Mouse (Mus musculus): ENCODE measurements around the gene Ly6g5c.

The Ly6g5c gene

GRCm38 (mm10) chr17:35082841-35083576 is 25.1 kb upstream of the Ly6g5c start:
- DNase-seq, result no peak

GRCm38 (mm10) chr17:35083929-35084497 is 24.1 kb upstream of the Ly6g5c start:
- no peak for DNase-seq

- no peak for DNase-seq
These were observed 22.7 kb upstream of the Ly6g5c start, which contains the start of gene Ly6g6f for GRCm38 (mm10) chr17:35085208-35085865. Gene Ly6g6f, minus strand, starts transcription at chr17:35085610.

DNA sequence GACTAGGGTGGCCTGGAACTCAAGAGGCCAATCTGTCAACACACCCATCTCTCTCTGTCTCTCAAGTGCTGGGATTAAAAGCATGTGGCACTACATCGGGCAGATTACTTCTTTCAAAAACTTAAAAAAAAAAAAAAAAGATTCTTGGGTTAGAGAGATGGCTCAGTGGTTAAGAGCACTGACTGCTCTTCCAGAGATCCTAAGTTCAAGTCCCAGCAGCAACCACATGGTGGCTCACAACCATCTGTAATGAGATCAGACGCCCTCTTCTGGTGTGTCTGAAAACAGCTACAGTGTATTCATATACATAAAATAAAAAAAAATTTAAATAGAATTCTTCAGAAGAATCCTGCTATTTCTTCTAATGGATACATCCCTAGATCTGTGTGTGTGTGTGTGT is 19.9 kb upstream of the Ly6g5c start:
- DNase-seq, result no peak

DNA sequence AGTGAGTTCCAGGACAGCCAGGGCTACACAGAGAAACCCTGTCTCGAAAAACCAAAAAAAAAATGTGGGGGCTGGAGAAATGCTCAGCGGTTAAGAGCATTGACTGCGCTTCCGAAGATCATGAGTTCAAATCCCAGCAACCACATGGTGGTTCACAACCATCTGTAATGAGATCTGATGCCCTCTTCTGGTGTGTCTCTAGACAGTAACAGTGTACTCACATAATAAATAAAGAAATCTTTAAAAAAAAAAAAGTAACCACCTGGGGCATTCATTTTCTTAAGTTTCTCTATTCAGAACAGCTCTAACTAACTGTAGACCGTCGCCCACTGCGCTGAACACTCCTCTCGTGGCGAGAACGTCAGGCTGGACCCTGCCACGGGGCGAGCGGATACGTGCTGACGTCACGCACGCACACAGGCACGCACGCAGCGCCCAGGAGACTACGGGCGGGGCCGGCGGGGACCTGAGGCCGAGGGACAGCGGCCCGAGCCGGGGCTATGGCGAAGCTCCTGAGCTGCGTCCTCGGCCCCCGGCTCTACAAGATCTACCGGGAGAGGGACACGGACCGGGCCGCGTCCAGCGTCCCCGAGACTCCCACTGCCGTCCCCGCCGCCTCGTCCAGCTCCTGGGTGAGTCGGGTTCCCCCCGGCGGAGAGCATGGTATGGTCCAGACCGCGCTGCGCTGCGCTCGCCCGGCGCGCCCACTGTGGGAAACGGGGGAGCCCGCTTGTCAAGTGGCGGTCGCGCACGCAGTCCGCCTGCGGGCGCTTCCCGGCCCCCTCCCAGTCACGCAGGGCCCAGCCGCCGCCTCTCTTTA is 19.0 kb upstream of the Ly6g5c start, which contains the start of gene Abhd16a:
Abhd16a (plus strand) TSS at position 439 of the 820 bp plus-strand sequence.
- DNase-seq, result peak; percentile 95

DNA sequence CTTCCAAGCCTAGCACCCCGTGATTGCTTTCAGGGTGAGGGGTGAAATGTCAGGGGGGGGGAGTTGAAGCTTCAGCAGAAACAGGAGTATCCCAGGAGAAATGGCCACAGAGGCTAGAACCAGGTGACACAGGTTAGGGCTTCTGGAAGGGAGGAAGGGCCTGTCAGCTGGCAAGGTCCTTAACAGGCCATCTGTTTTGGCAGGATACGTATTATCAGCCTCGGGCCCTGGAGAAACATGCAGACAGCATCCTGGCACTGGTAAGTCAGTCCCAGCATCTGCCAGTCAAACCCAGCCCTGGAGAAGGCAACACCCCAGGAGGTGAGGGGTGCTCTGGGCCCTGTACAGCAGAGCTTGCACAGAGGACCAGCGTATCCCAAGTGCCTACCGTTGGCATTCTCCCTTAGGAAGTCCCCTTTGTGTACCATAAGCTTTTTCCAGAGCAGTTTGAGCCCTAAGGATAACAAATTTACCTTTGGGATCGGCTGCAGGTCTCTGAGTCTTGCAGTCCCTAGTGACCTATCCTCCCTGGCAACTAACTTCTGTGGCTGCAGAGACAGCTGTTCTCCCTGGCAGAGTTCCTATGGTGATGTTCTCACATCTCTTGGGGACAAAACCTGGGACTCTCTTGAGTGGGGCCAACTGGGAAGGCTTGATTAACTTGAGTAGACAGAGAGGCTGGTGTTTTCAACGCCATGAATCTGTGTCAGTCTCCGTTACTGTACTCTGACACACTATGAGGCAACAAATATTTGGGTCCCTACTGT is 17.7 kb upstream of the Ly6g5c start:
- no peak for DNase-seq

DNA sequence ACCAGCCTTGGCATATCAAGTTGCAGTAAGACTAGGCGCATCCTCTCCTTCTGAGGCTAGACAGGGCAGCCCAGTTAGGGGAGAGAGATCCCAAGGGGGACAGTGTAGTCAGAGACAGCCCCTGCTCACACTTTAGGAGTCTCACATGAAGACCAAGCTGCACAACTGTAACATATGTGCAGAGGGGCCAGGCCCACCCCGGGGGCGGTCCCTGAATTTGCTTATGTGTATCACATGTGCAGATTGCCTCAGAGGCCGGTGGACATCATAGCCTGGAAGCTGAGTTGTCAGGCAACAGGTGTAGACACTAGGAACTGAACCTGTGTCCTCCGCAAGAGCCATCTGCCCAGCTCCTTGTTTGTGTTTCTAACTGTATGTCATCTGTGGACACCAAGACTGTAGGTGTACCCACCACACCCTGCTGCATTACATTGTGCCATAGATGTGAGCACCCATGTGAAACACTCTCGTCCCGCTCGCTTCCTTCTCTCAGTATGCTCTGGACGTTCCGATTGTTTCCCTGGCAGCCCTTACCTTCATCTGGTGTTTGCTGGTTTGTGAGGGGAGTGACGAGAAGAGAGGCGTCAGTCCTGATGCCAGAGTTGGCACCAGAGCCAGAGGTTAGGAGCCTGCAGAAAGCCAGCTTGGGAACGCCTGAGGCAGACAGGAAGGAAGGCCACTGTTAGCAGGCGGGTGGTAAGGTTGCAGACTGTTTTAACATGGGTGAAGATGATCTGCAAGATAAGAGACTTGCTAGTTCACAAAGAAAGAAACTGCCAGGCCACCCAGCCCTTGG is 15.5 kb upstream of the Ly6g5c start:
- no peak for DNase-seq

DNA sequence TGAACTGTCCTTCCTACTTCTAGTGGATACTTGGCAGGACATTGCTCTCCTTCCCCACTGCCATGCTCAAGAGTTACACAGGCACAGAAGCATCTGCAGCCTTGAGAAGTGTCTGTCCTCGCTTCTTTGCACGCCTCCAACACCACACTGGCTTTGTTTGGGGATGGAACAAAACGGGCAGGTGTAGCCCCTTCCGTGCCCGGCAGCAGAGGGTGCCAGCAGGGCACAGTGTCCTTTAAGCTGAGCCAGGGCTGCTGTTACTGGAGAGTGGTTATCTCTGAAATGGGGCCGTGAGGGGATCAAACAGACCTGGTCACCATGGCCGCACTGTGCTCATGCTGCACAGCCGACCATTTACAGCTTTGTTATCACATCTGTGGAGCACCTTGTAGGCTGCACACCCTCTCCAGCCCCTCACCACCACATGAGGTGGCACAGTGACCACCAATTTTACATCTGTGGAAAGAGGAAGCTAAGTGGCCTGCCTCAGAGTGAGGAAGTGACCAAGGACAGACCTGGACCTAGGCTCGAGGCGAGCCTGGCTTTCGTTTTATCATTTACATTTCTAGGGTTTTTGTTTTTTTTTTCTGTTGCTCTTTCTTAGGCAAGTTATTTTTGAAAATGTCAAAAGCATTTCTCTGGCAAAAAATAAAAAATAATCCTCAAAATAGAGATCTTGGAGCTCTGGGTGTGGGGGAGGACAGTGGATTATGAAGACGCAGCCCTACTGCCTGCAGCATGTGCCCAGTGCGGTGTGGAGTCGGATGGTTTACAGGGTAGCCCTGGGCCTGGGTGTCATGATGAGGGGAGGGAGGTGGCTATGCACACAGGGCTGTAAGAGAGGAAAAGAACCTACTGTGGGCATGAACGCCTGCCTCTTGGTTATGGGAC is 13.4 kb upstream of the Ly6g5c start:
- no peak for DNase-seq

DNA sequence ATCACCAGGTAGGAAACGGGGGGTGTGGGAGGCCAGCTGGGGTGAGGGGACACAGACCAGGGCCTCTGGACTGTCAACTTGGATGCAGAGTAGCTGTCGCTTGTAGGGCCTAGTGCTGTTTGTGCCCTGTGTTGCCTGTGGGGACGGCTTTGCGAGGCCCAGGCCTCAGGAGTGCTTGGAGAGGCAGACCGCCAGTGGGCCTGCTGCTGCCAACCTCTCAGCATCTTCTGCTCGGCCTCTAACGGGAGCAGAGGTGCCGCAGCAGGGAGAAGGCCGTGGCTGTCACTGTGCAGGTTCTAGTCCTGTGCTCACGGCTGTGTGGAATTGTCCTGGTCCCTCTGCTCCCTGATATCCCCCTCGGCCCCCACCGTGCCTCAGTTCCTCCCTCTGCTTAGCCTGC is 11.5 kb upstream of the Ly6g5c start:
- DNase-seq, result no peak

DNA sequence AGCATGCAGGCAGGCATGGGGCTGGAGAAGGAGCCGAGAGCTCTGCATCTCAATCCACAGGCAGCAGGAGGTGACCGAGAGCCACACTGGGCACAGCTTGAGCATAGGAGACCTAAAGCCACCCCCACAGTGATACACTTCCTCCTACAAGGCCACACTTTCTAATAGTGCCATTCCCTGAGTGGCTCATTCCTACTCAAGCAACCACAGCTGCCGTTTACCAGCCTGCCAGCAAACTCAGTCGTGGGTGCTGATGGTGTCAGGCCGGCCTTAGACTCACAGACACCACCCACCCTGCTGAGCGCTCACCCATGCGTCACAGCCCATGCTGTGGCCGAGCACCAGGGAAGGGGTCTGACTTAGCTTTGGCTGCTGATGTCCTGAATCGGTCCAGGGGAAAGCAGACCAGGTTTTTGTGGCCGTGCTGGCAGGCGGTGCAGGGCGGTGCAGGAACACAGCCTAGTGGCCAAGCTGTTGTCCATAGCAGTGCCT is 10.9 kb upstream of the Ly6g5c start:
- DNase-seq, result peak; percentile 61

GRCm38 (mm10) chr17:35100196-35100765 is 7.8 kb upstream of the Ly6g5c start:
- no peak for DNase-seq

- no peak for DNase-seq
These were observed 6.9 kb upstream of the Ly6g5c start for GRCm38 (mm10) chr17:35101161-35101560.

GRCm38 (mm10) chr17:35102299-35102698 is 5.8 kb upstream of the Ly6g5c start:
- DNase-seq, result no peak

- no peak for DNase-seq
These were observed 4.8 kb upstream of the Ly6g5c start for GRCm38 (mm10) chr17:35103221-35103690.

GRCm38 (mm10) chr17:35104079-35104478 is 4.0 kb upstream of the Ly6g5c start:
- DNase-seq, result no peak

- DNase-seq, result no peak
These were observed 3.3 kb upstream of the Ly6g5c start for GRCm38 (mm10) chr17:35104754-35105153.

- DNase-seq, result no peak
These were observed 2.2 kb upstream of the Ly6g5c start for GRCm38 (mm10) chr17:35105740-35106389.

- no peak for DNase-seq
These were observed 1.6 kb upstream of the Ly6g5c start for GRCm38 (mm10) chr17:35106522-35106921.

DNA sequence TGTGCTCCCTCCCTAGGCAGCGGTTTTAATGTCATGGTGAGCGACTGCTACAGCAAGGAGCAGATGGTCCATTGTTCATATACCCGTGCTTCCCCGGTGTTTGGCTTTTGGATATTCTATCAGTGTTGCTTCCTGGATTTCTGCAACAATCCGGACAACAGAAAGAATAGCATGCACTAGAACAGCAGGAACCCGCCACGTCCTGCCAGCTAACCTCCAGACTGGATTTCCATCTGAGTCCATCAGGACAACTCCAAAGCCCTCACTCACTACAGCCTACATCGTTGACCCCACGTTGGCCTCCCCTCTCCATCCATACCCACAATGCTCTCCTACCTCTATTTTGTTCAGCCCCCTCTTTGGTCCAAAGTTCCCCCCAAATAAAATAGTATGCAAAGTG is 3.7 kb downstream of the Ly6g5c start:
- no peak for DNase-seq
